Mouse (Mus musculus) c-Kit-negative CD71-positive TER-119-positive erythroid progenitor cells, embryonic 14.5 days (primary cell): ENCODE measurements around the gene Gm21149.
"Not testable (repeated sequence)": the region's sequence is repeated elsewhere in the genome, so short reads cannot be mapped to it uniquely, and the experiment has no call there.

Source experiments
- DNase-seq: peaks from one replicate; pipeline ENCODE4 v3.0.0-alpha.2; 2013; ENCODE audit warnings: low read depth, low spot score

Gene Gm21149

DNA sequence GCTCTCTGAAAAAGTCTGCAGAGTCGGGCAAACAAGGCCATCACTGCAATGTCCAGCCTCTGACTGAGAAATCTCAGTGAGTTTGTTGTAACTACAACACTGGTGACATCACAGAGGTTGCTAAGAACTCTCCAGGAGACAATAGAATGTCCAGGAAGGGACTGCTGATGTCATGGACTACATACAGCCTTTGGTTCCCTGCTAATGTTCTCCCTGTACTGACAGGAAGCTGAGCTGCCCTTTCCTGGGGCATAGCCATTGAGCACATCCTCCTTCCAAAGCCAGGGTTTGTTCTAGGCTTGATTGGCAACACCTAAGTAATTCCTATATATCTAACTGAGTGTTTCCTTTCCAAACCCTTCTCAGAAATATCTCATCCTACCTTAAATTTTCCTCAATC, at the start of gene Gm21149:
Gene Gm21149 (minus strand): TSS at position 101 of the 400 bp plus-strand sequence.
- DNase-seq: not testable (repeated sequence)

DNA sequence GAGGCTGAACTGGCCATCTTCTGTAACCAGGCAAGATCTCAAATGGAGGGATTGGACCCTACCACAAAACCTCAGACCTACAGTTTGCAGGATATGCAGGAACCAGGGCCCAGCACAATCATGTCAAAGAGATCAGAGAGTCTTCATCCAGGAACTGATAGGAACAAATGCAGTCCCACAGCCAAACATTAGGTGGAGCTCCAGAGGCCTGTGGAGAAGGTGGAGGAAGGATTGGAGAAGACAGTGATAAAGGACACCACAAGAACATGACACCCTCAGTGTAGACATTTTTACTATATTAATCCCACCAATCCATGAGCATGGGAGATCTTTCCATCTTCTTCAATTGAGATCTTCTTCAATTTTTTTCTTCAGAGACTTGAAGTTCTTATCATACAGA, 46.1 kb upstream of the Gm21149 start:
- DNase-seq: not testable (repeated sequence)

DNA sequence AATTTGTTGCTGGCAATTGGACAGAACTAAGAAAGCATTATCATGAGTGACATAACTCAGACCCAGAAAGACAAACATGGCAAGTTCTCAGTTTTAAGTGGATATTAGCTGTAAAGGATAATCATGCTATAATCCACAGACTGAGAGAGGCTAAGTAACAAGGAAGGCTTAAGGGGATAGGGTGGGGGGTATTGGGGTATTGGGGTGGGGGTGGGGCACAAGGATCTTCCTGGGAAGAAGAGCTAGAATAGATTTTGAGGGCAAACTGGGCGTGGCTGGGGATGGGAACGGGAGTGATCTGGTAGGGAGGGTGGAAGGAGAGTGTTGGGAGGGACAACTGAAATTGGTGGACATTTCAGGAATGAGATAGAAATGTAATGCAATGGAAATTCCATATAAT, 45.7 kb upstream of the Gm21149 start:
- DNase-seq: not testable (repeated sequence)

DNA sequence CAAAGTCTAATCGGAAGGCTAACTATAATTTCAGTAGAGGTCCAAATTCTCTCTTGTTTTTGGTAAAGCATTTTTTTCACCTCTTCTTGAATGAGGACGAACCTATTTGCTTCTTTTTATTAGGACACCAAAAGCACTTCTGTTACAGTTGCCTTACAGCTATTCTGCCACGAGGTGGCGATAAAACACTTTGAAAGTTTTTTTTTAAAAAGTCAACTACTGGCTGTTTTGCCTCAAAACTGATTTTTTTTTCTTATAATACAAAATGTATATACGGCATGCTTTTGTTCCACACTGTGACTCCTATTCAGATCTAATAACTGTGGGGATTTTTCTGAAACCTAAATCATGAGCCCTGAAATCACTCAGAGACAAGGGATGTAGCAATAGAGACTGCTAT, 44.1 kb upstream of the Gm21149 start:
- not testable (repeated sequence) for DNase-seq

DNA sequence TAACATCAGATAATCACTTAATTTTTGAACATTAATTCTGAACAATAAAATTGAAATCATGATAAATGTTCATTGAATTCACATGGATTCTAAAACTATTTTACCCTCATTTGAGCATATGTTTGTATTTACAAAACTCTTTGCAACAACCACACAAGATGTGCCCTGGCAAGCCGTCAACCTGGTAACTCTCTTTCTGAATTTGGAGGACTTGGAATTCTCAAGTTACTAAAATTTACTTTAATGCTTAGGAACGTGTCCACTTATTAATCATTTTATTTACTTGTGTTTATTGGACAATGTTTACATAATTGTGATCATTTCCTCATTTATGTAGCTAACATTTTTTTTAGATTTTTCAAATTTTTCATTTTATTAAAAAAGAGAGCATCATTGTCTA, 40.8 kb upstream of the Gm21149 start:
- not testable (repeated sequence) for DNase-seq

DNA sequence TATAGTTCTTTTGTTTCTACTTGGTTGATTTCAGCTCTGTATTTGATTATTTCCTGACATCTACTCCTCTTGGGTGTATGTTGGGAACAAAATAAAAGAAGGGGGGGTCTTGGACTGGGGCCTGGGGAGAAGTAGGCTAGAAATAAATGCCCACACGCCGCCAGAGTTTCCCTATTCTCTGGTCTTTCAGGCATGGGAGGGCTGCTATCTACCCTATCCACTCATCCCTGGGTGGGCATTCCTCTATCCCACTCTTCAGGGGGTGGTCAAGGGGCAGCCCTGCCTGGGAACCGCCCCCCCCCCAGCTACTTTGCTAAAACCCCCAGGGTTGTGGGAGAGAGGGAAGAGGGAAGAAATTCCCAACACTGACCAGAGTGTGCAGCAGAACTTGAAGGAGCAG, 35.9 kb upstream of the Gm21149 start:
- DNase-seq: not testable (repeated sequence)

DNA sequence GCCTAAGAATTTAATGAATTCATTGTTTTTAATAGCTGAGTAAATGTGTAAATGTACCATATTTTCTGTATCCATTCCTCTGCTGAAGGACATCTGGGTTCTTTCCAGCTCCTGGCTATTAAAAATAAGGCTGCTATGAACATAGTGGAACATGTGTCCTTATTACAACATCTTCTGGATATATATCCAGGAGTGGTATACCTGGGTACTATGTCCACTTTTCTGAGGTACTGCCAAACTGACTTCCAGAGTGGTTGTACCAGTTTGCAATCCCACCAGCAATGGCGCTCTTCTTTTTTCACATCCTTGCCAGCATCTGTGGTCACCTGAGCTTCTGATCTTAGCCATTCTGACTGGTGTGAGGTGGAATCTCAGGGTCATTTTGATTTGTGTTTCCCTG, 33.6 kb upstream of the Gm21149 start:
- DNase-seq: not testable (repeated sequence)

DNA sequence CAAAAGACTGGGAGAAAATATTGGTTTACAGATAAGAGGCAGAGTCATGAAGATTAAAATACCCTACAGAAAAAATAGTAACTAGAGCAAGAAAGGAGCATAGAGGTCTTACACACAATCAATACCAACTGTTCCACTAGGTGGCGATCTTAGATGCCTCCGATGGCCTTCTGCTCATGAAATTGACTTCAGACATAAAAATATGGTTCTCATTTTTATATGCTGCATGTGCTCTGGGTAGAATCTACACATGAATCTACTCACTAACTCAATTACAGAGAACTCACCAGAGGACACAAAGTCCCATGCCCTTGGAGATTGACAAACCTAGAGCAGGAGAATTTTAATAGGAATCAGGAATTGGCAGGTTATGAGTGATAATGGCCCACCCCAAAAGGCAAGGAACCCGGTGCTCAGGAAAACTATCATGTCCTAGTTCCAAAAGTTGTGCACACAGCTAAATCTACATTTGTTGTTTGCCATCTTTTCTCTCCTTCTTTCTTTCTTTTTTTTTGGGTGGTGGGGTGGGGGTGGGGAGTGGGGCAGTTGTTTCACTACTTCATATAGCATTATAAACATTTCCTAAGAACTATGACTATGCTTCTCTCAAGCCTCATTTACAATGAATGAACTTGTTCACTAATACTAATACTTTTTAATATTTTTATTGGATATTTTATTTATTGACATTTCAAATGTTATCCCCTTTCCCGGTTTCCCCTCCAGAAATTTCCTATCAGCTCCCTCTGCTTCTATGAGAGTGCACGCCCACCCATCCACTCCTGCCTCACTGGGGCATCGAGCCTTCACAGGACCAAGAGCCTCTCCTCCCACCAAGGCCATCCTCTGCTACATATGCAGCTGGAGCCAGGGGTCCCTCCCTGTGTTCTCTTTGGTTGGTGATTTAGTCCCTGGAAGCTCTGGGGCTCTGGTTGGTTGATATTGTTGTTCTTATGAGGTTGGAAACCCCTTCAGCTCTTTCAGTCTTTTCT, 32.4 kb upstream of the Gm21149 start:
- not testable (repeated sequence) for DNase-seq

DNA sequence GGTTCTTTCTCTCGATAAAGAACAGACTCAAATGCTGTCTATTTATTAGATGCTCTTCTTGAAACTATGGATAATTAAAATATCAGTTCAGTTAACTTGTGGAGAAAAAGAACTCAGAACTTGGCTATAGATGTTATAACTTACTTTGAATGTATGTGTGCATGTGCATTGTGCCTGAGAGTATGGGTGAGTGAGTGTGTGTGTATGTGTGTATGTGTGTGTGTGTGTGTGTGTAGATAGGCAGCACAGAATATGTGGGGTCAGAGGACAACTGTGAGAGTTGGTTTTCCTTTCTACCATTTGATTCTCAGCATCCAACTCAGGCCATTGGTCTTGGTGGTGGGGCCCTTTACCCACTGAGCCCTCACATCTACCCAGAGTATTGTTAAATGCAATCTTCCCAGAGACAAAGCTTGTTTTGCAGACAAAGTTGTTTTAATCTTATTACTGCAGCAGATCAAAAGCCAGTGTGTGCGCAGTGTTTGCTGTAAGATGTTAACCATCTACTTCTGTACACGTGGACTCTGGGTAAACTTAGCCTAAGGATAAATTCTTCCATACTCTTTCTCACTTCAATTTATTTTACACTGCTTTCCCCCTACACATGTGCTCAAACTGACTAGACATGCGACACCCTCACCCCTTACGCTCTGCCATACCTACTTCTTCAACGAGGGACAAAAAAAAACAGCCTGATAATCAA, 31.6 kb upstream of the Gm21149 start:
- DNase-seq: not testable (repeated sequence)

DNA sequence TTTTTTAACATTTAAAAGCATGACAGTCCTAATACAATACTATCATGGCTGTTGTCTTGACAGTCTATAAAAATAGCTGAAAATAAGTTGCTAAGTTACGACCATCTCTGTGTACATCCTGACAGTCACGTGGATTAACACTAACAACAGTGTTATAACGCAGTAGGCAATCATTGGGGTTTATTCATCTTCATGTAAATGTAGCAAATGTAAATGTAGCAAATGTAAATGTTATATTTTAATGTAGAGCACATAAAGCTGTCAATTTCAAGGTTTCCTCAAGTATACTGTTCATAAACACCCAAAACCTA, 30.9 kb upstream of the Gm21149 start:
- no peak for DNase-seq

DNA sequence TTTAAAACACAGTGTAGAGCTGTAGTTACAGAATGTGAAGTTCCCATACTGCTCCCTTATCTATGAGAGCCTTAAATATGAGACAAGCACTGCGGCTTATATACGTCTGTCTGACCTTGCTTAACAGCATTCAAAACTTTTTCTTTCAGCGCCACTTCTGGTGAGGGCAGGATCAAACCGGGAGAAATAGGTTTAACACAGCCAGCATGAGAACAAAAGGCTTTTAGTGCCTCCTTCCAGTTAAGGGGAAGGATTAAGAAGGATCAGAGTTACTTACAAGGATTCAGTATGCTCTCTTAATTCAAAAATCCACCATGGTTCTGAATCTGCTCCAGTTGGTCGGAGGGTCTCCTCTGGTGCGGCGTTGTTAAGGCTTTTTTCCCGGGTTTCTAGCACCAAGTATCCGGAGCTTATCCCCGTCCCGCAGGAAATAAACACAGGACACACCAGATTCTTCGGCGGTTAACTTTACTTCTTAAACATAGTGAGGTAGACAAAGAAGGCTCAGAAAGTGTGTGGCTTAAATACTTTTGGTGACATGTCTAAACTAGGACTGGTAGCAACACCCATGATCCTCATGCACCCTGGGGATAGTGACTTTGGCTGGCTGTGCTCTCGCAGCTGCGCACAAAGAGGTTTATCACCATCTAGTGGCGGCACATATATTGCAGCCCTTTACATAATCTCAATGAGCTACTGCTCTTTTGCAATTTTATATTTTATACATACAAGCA, 30.4 kb upstream of the Gm21149 start:
- DNase-seq: no peak

DNA sequence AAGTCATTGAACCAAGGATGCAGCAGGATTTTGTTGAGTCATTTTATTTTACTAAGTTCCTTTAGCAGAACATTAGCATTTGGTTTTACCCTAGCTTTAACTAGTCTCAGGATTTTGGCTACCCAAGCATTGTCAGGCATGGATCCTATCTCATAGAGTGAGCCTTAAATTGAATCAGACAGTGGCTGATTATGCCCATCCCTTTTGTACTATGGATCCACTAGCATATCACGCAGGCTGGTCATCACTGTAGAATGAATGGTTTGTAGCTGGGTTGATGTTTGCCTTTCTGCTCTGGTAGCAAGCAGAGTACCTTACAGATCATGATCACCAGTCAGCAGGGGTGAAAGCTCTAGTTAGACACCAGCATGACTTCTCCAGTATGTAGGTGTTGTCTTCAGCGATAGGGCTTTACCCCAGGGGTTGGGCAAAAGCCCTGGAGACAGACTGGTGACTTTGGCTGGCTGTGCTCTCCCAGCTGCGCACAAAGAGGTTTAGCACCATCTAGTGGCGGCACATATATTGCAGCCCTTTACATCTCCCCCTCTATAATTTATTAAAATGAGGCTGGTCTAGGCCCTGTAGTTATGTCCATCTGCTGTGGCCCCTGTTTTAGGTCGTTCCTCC, 22.6 kb upstream of the Gm21149 start:
- DNase-seq: not testable (repeated sequence)

DNA sequence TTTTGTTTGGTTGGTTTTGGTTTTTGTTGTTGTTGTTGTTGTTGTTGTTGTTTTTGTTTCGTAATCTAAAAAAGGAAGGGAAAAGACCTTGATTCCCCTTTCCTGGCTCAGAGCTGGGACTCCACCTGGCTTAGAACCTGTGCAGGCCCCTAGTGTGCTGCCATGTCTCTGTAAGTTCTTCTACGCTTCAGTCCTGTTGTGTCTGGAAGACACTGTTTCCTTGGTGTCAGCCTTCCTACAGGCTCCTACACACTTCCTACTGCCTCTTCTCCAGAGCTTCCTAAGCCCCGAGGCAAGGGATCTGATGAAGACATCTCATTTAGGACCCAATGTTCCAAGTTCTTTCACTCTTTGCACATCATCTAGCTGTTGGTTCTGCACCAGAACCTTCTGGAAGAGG, 22.0 kb upstream of the Gm21149 start:
- not testable (repeated sequence) for DNase-seq

DNA sequence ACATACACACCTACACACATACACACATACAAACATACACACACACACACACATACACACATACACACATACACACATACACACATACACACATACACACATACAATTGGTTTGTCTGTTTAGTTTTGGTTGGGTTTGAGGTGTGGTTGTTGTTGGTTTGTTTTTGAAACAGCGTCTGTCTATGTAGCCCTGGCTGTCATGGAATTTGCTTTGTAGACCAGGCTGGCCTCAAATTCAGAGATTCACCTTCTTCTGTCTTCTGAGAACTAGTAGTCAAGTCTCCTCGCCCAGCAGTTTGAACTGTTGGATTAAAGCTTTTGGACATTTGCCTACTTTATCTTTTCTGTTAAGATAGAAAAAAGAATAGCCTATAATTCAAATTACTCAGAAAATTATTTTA, 14.6 kb upstream of the Gm21149 start:
- DNase-seq: not testable (repeated sequence)

DNA sequence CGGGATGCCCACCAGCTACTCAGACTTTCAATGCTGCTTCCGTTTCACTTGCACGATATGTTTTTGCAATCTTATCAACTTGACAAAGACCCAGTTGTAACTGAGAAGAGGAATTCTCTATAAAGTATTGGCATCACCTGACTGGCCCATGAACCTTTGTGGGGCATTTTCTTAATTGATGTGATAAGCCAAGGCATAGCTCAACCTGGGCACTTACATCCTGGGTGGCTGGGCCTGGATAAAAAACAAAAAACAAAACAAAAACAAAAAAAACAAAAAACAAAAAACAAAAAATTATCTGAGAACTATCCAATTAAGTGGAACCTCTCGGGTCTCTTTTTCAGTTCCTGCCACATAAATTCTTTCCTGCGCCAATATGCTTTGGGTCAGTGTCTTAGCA, 12.4 kb upstream of the Gm21149 start:
- no peak for DNase-seq

DNA sequence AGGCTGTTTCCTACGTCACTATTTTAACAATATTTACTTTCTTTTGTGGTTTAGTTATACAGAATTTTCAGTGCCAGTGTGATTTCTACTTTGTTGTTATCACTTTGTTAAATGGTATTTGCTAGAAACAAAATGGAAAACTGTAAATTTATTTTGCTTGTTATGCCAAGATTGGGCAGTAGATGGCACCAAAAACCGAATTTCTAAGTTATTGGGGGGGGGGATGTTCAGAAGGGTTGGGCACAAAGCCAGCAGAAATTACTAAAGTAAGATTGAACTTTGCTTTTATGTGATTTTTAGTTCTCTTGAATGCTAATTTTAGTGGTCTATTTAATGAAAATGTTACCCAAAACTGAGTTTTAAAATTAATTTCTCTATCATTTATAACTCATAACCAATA, 8.3 kb upstream of the Gm21149 start:
- DNase-seq: not testable (repeated sequence)

DNA sequence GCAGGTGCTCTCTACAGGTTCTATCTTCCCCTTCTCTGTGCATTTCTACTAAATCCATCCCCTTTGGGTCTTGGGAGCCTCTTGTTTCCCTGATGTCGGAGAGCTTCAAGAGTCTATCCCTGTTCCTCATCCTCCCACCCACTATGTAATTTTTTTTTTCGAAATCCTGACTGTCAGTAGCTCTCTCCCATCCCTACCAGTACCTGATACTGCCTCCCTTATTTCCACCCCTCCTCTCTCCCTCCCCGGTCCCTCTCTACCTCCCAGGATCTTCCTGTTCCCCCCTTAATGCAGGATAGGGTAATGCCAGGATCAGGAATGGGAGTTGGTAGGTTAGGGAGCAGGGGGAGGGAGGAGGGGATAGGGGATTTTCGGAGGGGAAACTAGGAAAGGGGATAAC, 7.3 kb upstream of the Gm21149 start:
- DNase-seq: not testable (repeated sequence)

DNA sequence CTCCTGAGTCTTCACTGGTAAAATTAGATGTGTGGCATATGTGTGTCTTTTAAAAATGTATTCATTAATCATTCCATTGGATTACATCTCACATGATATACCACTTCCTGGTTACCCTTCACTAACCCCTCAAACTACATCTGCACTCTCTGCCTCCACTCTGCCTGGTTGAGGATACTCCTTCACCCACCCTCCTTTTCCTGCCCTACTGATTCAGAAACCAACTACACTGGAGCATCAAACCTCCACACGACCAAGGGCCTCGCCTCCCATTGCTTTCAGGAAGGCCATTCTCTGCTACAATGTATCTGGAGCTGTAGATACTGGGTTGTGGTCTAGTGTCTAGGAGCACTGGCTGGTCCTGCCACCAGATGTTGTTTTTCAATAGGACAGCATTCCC, 6.5 kb upstream of the Gm21149 start:
- not testable (repeated sequence) for DNase-seq

DNA sequence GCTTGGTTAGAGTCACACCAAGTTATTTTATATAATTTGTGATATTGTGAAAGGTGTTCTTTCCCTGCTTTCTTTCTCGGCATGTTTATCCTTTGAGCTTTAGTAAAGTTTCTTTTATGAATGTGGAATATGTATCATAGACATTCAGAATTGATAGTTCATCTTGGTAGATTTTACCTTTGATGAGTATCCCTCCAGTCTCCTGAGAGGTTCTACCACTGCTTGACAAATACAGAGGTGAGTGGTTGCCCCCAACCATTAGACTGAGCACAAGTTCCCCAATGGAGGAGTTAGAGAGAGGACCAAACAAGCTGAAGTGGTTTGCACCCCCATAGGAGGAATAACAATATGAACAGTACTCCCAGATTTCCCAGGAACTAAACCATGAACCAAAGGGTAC, 6.2 kb downstream of the Gm21149 start:
- DNase-seq: not testable (repeated sequence)

DNA sequence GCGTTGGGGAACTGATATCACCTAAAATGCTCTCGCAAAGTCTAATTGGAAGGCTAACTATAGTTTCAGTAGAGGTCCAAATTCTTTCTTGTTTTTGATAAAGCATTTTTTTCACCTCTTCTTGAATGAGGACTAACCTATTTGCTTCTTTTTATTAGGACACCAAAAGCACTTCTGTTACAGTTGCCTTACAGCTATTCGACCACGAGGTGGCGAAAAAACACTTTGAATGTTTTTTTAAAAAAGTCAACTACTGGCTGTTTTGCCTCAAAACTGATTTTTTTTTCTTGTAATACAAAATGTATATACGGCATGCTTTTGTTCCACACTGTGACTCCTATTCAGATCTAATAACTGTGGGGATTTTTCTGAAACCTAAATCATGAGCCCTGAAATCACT, 8.6 kb downstream of the Gm21149 start:
- DNase-seq: not testable (repeated sequence)

DNA sequence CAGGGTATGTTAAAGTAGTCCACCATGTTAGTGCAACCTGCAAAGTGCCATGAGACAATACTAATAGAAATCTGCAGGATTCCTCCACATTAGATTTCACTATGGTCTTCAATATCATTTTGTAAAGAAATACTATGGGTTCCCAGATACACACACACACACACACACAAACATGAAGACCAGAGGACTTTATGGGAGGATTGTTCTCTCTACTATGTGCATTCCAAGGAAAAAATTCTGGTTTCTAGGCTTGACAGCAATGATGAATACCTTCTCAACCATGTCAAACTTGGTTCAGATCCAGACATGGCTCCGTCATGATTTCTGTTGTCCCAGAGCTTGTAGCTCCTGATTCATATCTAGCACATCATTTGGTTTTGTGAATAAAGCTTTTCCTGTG, 10.1 kb downstream of the Gm21149 start:
- DNase-seq: not testable (repeated sequence)

DNA sequence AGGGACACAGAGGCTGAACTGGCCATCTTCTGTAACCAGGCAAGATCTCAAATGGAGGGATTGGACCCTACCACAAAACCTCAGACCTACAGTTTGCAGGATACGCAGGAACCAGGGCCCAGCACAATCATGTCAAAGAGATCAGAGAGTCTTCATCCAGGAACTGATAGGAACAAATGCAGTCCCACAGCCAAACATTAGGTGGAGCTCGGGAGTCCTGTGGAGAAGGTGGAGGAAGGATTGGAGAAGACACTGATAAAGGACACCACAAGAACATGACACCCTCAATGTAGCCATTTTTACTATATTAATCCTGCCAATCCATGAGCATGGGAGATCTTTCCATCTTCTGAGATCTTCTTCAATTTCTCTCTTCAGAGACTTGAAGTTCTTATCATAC, 12.8 kb downstream of the Gm21149 start:
- not testable (repeated sequence) for DNase-seq
